Mouse (Mus musculus): ENCODE data around the gene Cst9.

The Cst9 gene

DNA sequence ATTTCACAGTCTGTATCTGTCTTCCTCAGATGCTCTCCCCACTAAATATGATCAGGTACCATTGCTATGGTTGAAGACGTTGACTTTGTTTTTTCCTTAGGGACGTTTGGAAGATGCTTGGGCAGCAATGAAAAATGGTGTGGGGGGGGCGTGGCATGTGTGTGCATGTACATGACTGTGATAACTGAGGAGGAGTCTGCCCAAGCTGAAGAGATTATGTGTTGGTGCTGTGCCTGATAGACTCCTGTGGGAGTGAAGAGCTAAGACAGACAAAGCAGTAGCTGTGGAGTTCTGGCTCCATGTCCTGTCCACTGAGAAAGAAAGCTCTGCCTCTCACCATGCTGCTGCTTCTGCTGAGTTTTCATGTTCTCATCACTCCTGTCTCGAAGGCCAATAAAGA lies at the start of gene Cst9:
Gene Cst9, plus strand, starts transcription at position 236 of the 400 bp plus-strand sequence.
- no peak for DNase-seq (ENCODE audit: low read depth, low spot score)

DNA sequence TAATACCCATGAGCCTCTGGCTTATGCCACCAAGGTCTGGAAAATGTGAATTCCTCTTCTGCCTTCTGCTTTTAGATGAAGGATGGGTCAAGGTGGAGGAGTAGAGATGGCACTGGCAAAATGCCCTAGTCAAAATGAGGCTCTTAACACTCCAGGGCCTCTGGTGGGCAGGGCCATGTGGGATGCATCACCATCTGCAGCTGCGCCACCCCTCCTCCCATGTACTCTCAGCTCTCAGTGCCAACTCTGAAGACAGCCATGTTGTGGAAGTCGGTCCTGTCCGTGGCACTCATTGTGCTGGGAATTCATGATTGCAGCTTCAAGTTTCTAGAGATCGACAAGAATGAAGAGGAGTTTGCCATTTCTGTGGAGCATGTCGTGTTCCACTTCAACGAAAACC lies 45.8 kb upstream of the Cst9 start, which contains the start of gene Cst12:
Gene Cst12, plus strand, starts transcription at position 220 of the 400 bp plus-strand sequence.
- DNase-seq (ENCODE audit: low read depth, low spot score), result no peak

DNA sequence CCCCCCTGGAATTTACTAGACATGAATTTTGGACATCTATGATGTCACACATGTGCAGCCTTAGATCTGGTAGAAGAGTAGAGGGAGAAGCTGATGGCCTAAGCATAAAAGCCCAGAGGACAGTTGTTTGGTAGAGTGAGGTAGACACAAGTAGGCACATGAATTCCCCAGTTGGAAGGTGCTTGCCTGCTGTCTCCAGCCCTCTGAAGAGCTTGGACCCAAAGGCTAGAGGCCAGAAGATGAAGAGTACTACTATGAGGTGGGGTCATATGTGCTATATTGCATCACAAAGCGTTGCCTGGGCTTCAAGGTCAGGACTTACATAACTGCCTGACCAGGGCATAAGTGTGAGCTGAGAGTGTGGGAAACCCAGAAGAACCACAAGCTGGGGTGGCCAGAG lies 36.5 kb upstream of the Cst9 start, which contains the start of gene Cst8:
Gene Cst8, plus strand, starts transcription at position 301 of the 400 bp plus-strand sequence.
- DNase-seq (ENCODE audit: low read depth, low spot score), result no peak

DNA sequence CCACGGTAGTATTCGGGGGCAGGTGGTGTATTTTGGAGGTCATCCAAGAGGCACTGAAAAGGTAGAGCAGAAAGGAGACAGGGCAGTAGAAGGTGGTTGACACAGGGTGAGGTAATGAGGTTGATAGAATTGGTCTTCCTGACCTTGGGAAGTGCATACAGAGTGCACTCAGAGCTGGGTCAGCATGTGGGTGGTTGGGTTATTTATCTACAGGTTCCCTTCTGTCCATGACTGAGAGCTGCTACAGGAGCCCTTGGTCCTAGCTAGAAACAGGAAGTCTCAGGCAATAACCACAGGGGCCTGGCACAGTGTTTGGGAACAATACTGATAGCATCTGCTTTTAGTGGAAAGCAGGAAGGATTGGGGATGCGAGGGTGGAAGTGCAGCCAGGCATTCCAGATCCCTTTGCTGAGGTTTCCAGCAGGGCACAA lies 33.4 kb upstream of the Cst9 start:
- no peak for DNase-seq (ENCODE audit: low read depth, low spot score)

DNA sequence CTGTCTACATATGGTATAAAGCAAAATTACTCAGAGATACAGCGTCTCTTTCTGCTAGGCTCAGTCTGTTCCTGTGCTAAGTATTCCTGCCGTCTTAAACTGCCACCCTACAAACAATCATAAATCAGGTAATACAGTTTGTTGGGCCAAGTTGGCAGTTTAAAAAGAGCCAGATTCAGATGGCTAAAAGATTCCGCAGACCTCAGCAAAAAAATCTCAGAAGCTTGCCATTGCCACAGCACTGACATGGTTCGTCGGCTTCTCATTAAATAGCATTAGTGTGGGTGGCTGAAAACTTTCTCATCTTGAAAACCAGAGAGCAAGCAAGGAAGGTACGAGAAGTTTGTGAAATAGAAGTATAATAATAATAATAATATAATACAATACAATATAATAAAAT lies 28.3 kb upstream of the Cst9 start:
- DNase-seq (ENCODE audit: low read depth, low spot score), result no peak

DNA sequence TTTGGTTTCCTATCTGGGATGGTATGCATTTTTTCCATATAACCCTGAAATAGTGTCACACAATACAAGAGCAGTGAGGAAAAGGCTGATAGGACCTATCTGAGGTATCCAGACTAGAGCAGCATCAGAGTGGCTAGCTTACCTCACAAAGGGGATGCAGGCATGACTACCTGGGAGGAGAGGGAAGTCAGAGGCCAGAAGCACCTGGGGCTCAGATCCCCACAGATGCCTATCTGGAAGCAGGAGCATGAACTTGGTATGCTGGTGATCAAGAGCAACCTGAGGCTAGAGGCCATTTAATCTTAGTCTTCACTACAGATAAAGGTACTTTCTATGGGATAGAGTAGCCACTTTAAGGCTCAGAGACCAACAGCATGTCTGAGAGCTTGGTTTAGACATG lies 15.0 kb upstream of the Cst9 start, which contains the start of gene Cst13:
Gene Cst13, plus strand, starts transcription at position 173 of the 400 bp plus-strand sequence.
- DNase-seq (ENCODE audit: low read depth, low spot score), result no peak

DNA sequence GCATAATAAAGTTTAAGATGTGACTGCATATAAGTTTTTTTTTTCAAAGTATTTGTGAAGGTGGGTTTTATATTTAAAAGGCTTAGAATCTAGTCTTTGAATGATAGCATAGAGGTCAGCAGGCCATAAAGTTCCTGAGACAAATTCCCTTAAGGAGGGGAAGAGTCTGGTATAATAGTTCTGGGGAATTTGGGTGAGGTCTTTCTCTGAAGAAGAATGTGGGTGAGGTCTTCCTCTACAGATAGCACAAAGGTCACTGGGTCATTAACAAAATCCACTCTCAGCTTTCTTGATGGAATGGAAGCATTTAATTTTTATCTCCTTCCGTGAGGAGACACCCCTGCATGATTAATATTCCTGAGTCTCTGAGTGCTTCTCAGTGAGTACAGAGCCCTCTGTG lies 9.0 kb upstream of the Cst9 start:
- DNase-seq (ENCODE audit: low read depth, low spot score), result no peak

DNA sequence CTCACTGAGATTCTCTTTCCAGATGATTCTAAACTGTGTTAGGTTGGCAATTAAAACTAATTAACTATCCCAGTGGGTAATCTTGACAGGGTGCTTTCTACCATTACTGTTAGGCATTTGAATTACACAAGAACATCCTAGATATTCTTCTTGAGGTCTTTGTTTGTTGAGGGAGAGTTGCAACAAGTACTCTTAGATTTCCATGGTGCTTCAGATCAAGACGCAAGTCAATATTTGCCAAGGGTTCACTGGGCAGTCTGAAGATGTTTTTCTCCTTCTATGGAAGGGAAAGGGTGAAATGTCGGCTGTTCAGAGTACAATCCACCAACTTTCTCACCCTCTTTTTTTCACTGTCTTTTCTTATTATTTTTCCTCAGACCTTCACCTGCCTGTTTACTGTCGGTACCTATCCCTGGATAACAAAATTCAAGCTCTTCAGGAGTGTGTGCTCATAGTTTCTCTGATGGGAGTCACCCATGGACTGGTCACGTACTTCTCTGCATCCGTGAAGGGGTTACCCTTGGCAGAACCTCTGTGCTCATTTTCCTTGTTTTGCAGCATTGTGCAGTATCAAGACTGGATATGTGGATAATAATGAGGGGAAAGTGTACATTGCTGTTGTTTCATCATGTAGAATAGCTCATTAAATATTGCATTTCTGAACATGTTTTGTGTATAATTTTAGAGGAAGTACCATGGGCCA lies 3.3 kb downstream of the Cst9 start:
- DNase-seq (ENCODE audit: low read depth, low spot score), result no peak

DNA sequence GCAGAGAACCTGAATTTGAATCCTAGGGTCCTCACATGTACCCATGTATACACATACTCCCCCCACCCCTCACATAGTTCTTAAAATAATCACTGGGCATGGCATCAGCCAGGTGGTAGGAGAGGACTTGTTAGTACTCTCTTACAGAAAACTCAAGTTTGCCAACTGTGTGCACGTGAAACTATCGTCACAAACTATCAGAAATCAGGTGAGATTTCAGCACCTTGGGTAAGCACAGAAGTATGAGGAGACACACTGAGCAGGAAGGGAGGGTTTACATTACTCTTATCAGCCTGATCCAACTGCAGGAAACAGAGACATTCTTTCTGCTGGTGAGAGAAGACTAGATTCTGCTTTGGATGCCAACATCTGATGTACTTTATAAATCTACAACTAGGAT lies 4.3 kb downstream of the Cst9 start:
- DNase-seq (ENCODE audit: low read depth, low spot score), result no peak

DNA sequence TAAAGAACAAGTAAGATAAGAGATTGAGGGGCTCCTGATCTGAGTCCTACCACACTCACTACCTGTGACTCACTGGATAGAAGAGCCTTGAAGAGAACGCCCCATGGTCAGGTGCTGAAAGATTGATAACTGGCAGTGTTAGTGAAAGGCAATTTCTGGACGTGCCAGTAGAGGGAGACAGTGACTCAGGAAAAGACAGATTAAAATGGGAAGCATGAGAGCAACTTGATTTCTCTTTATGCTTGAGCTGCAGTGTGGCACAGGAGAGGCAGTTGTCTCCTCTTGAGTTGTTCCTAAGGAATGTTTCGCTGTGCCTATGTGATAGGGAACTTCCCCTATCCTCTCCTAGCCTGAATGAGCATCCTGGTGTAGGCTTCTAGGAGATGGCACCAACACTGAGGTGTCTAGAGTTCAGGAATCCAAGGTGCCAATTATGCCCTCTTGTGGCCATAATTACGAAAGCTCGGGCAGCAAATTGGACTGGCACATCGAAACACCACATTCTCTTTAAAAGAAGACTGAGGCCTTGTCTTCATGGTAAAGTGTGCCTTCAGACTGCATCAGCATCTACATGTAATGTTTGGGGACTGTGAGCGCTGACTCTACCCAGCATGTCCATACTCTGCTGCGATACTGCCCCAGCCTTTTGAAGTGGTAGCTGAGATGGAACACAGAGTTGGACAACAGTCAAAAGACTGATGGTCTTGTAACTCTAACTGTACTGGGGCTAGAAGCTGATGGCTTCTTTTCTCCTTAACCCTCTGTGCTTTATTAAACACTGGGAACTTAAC lies 16.4 kb downstream of the Cst9 start:
- peak; percentile 60 for DNase-seq (ENCODE audit: low read depth, low spot score)

DNA sequence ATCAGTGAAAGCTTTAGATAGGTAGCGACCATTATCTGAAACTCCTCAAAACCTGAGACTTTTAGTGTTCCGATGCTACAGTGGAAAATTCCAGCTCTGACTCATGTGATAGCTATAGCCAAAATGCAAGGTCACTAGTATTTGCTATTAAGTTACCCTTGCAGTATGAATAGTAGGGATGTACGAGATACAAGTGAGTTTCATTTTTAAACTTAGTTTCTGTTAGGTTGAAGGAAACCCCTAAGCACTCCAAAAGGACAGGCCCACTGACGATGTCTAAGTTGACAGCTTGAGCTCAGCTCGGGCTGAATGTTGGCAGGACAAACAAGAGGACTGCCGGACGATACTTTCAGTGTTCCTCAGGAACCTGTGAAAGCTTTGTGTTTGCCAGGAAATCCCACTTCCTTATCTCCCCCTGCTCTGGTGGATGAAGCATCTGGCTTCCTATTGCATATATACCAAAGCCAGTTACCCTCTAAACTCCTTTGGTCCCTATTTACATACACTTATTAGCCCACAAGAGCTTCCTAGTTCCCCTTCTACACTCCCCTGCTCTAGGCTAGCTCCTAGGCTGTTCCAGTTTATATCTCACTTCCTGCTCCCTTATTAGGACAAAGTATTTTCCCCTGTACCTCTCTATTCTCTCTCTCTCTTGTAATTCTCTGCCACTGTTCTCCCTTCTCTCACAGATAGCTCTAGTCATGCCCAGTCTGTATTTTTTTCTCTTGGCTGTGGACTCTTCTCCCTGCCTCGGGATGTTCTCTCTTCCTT lies 21.9 kb downstream of the Cst9 start:
- DNase-seq (ENCODE audit: low read depth, low spot score), result no peak

DNA sequence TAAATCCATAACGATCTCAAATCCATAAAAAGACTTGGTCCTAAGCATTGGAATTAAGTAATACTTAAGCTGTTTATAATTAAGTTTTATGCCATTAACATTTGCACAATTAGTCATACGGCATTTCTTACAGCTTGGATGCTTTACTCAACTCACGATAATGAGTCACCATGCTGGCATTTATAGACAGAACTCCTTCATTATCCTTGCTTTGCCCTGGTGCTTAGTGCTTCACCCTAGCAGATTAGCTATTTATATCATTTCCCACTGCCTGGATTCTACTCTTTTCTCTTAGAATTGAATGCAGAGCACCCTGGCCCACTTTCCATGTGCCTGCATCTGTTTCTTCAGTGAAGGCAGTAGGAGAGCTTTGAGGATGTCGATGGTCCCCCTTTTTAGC lies 22.6 kb downstream of the Cst9 start:
- no peak for DNase-seq (ENCODE audit: low read depth, low spot score)

DNA sequence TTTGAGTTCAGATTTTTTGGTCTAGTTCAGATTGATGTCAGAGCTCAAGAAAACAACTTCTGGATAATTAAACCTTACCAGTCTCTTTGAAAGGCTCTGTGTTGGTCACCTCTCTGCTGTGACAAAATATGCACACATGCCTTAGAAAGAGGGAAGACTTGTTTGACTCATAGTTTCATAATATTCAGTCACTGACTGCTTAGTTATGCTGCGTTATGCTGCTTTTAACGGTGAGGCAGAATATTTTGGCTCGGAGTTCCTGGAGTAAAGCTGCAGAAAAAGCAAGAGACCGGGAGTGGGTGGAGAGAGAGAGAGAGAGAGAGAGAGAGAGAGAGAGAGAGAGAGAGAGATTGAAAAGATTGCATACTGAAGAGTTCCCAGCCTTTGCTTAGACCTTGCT lies 26.0 kb downstream of the Cst9 start:
- DNase-seq (ENCODE audit: low read depth, low spot score), result no peak

DNA sequence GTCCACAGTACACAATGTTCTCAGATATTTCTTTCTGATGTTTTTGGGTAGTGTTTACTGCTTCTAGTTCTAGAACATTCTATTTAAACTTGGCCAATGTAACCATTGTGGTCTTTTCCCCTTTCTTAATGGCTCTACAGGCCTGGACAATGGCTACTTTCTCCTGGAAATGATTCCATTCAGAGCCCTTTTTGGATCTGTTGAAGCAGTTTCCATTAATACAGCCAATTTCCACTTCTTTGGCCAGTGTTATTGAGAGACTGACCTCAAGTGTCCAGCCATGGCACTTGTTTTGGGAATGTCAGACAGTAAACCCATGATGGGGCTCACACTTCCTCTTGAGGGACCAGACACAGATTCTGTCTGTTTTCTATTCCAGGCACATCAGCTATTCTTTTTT lies 26.7 kb downstream of the Cst9 start:
- no peak for DNase-seq (ENCODE audit: low read depth, low spot score)

DNA sequence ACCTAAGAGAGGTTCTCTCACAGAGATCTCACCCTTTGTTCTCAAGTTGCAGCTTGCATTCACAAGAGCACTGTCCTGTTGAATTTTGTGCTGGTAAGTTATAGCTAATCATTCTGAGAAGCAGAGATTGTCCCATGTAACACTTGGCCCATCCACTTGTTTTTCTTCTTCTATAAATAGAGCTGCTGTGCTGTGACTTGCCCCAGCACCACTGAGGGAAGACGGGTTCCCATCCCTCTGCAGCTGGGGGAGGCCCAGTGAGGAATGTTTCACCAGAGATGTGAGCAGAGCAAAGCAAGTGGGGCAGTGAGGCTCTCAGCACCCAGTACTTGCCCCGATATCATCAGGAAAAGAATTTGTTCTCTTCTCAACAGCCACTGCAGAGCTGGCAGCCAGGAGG lies 30.0 kb downstream of the Cst9 start, which contains the start of gene 9230104L09Rik:
Gene 9230104L09Rik, minus strand, starts transcription at position 73 of the 400 bp plus-strand sequence.
- no peak for DNase-seq (ENCODE audit: low read depth, low spot score)

DNA sequence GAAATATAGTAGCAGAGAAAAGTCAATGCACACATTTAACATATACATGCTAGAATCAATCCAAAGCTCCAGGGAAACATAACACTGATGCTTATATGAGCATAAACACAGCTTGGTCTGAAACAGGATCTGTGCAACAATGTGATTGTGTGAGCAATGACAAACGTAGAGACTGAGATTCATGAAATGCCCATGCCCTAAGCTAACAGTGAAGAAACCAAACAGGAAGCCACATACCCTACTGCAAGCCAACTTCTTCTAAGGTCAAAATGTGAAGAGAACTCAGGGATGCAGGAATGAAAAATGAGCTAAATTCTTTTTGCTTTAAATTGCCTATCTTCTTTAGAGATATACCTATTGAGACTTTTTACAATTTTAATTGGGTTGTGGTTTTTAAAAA lies 34.0 kb downstream of the Cst9 start:
- no peak for DNase-seq (ENCODE audit: low read depth, low spot score)

DNA sequence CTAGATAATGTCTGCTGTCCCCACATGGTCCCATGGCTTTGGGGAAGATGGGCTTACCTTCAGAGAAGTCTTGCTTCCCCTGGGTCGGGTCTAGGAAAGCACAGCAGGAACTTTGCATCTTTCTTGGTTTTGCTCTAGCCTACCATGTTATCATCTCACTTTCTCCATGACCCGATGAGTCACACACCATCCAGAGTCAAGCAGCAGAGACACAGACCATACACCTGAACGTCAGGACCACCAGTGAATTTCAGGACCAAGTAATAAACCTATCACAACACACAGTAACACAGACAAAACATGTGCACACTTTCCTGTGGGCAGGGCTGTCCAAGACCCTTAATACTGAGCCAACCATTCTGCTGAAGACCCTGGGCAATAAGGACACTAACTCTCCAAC lies 35.6 kb downstream of the Cst9 start:
- no peak for DNase-seq (ENCODE audit: low read depth, low spot score)

DNA sequence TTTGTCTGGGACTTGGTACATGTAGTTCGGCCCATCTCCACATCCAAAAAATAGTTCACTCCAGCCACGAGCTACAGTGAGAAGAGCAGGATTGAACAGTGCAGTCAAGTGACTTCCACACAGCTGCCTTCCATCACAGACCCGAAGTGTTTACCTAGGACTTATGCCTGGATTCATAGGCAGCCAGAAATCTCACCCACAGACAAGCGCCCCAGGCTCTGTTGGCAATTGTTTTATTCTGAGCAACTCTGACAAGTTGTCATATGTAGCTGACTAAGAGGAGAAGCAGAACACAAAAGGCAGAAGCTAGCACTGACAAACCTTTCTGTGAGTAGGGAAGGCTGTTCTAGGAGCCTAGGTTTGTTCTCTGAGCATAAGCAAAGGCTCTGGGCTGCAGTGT lies 37.9 kb downstream of the Cst9 start:
- DNase-seq (ENCODE audit: low read depth, low spot score), result no peak

DNA sequence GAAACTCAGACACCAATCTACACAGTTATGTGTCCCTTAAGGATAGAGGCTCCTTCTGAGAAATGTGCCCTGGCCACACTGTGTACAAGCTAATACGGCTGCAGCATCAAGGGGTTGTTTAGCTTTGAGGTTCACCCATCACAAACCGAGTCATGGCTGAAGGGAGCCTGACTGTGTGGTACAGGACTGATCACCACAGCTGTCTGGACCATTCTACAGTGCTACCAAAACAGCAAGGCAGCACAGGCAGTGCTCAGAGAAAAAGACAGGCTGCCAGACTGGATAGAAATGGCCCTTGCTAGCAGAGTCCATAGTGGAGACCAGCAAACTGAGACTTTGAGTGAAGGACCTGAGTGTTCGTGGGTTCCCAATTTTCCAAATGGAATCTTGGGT lies 39.3 kb downstream of the Cst9 start:
- DNase-seq (ENCODE audit: low read depth, low spot score), result no peak

DNA sequence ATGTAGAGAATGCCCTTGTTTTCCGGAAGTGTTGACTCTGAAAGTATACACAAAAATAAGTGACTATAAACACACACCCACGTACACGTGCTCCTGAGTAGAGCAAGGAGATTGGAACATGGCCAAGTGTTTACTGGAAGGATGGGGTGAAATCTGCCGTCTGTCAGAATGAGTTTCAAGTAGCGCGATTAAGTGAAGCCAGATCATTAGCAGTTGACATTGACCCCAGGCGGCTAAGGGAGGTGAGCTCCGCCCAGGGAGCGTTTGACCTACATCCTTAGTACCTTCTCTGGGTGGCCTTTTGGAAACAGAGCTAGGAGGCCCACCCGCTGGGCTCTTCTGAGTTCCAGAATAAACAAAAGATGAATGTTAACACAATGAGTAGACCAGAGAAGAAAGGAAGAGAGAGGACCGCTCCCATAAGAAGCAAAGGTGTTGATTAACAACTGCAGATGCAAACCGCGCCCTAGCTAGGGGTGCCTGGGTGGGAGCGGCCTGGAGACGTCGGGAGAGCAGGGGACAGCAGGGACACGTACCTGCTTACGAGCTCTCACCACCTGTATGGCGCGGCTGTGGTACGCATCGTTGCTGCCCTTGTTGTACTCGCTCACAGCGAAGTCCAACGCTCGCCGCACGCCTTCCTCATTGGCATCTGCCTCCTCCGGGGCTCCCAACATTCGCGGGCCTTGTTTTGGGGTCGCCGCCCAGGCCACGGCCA lies 39.8 kb downstream of the Cst9 start:
- DNase-seq (ENCODE audit: low read depth, low spot score), result peak; percentile 35

DNA sequence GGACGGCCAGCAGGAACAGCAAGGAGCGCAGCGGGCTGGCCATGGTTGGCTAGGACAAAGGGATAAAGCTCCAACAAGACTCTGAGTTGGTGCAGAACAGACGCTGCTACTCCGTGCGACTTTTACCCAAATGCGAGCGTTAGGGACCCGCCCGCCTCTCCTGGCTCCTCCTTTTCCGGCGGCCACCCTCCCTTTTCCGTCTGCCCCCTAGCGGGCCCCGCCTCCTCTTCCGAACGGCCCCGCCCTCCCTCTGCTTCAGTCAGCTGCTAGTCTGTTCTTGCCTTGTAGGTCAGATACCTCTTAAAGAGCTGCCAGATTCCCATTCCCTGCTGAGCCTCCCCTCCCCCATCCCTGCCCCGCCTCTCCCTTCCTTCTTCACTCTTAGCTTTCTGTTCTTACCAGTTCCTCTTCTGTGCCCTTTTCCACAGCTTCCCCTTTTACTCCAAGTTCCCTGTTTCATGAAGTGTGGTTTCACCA lies 40.4 kb downstream of the Cst9 start, which contains the start of gene Cst3:
Gene Cst3, minus strand, starts transcription at position 358 of the 477 bp plus-strand sequence.
- peak; percentile 92 for DNase-seq (ENCODE audit: low read depth, low spot score)

All from CD4-positive, CD25-positive, alpha-beta regulatory T cell, adult 2 months (primary cell).